Mouse (Mus musculus) ES-E14 (cell line): ENCODE measurements at regions not wholly inside any gene's neighbourhood (a gene's known extent, or its start where the extent isn't known, plus 50 kb on each side); places are given as distances from the start of the nearest gene placed in this dataset.

Source experiments
- DNase-seq: peaks from one replicate; pipeline ENCODE4 v3.0.0-alpha.2; 2013; ENCODE audit warnings: low read depth, low spot score
- H3K27ac ChIP-seq: 2 replicates; pipeline ENCODE4 v1.5.1; 2012; ENCODE audit warnings: low read depth, mild to moderate bottlenecking, low read length, moderate library complexity, mixed read lengths; ENCODE audit not compliant: poor library complexity, insufficient read depth, severe bottlenecking
- H3K36me3 ChIP-seq: 2 replicates; pipeline ENCODE4 v1.6.1; 2012; ENCODE audit warnings: mild to moderate bottlenecking, low read length, moderate library complexity, mixed read lengths; ENCODE audit not compliant: control insufficient read depth, poor library complexity, insufficient read depth, severe bottlenecking
- H3K4me1 ChIP-seq, 2 experiments: fragments of 150-350 bp in 1 of 2; sonication (generic) in 1 of 2; 2 replicates each; pipeline ENCODE4 v1.6.1; 2012; ENCODE audit warnings: low read length in 2 of 2, mild to moderate bottlenecking in 1 of 2, mixed read lengths in 1 of 2; ENCODE audit not compliant: control insufficient read depth in 2 of 2, insufficient read depth in 2 of 2, poor library complexity in 1 of 2
- H3K4me3 ChIP-seq, 2 experiments: fragments of 150-350 bp in 1 of 2; sonication (generic) in 1 of 2; 2 replicates each; pipeline ENCODE4 v1.5.1; 2012; ENCODE audit warnings: low read length in 2 of 2, low read depth in 1 of 2, mild to moderate bottlenecking in 1 of 2, mixed read lengths in 1 of 2; ENCODE audit not compliant: insufficient read depth in 1 of 2, poor library complexity in 1 of 2, severe bottlenecking in 1 of 2
- H3K9ac ChIP-seq: 2 replicates; pipeline ENCODE4 v1.6.1; 2012; ENCODE audit warnings: low read depth, mild to moderate bottlenecking, low read length, mixed read lengths; ENCODE audit not compliant: poor library complexity, insufficient read depth, severe bottlenecking
- H3K9me3 ChIP-seq: fragments of 150-350 bp; sonication (generic); 2 replicates; pipeline ENCODE4 v1.6.1; 2012; ENCODE audit warnings: low read depth, mild to moderate bottlenecking, low read length; ENCODE audit not compliant: control insufficient read depth, insufficient read depth
- CHD2 ChIP-seq: IDR thresholded peaks from 2 replicates; pipeline ENCODE4 v1.6.1; 2014; ENCODE audit warnings: mild to moderate bottlenecking, low read depth, low read length, inconsistent platforms
- HCFC1 ChIP-seq: IDR thresholded peaks from 2 replicates; pipeline ENCODE4 v1.6.1; 2012; ENCODE audit warnings: low read length, inconsistent platforms, borderline replicate concordance; ENCODE audit not compliant: insufficient read depth
- MAFK ChIP-seq: IDR thresholded peaks from 2 replicates; pipeline ENCODE4 v1.6.1; 2014; ENCODE audit warnings: mild to moderate bottlenecking, low read depth, low read length, inconsistent platforms; ENCODE audit not compliant: insufficient read depth
- ZC3H11A ChIP-seq: IDR thresholded peaks from 2 replicates; pipeline ENCODE4 v1.6.1; 2012; ENCODE audit warnings: low read depth, mild to moderate bottlenecking, inconsistent platforms, low read length, borderline replicate concordance
- ZNF384 ChIP-seq: IDR thresholded peaks from 2 replicates; pipeline ENCODE4 v1.6.1; 2012; ENCODE audit warnings: low read depth, low read length, inconsistent platforms
- in situ Hi-C, 2 experiments: fragments of 600-800 bp; cut with MboI; formaldehyde crosslinking; loops; one replicate each; pipeline ENCODE4 v1.15.1; 2025; ENCODE audit warnings: low sequenced_read_pairs in 2 of 2, inconsistent platforms in 1 of 2; ENCODE audit not compliant: unreplicated experiment in 2 of 2

GRCm38 (mm10) chr4:152663069-152663468, 185.4 kb upstream of the Kcnab2 start:
- Histone ChIP-seq H3K9ac (no peak overlapping the region), H3K4me1 (no peaks in the 10 kb centered on the region), H3K36me3 (no peaks in the 10 kb centered on the region), H3K27ac (no peak overlapping the region), H3K4me3 (no peak overlapping the region), H3K9me3 (no peaks in the 10 kb centered on the region)
- TF ChIP-seq HCFC1 (no peak), MAFK (no peak), ZC3H11A (no peak), ZNF384 (no peak), CHD2 (no peak)
- in situ Hi-C loops = no loop called here
- DNase-seq = peak; percentile 45

- H3K27ac ChIP-seq = no peak overlapping the region
- H3K9me3 ChIP-seq = no peaks in the 10 kb centered on the region
- no peaks in the 10 kb centered on the region for H3K4me1 ChIP-seq
- H3K4me3 ChIP-seq = no peak overlapping the region
- H3K36me3 ChIP-seq = no peaks in the 10 kb centered on the region
- DNase-seq = no peak
- TF ChIP-seq ZNF384 (no peak), CHD2 (no peak), ZC3H11A (no peak)
- in situ Hi-C loops = no loop called here
- H3K9ac ChIP-seq = no peak overlapping the region
These were observed 184.8 kb upstream of the Kcnab2 start for GRCm38 (mm10) chr4:152662439-152662838.

- Histone ChIP-seq H3K27ac (no peak overlapping the region), H3K9me3 (no peaks in the 10 kb centered on the region), H3K9ac (peak overlapping the region; percentile 26; the same call in 1 of the 2 replicates), H3K4me1 (peaks cover 0 to 2% of the 10 kb centered on the region in 2 experiments; a peak in 1 of 4 replicates), H3K4me3 (peak overlapping the region; percentile 7 to 40; a peak in 2 of 4 replicates), H3K36me3 (no peaks in the 10 kb centered on the region)
- peak; percentile 35 for DNase-seq
- peak; percentile 50; the same call in 1 of the 2 replicates for TF ChIP-seq CHD2
- no peak for TF ChIP-seq ZC3H11A
- no peak for TF ChIP-seq MAFK
- no peak for TF ChIP-seq ZNF384
- TF ChIP-seq HCFC1 = no peak
- in situ Hi-C loops = no loop called here
These were observed 172.5 kb upstream of the Kcnab2 start for GRCm38 (mm10) chr4:152650198-152650597.

- Histone ChIP-seq H3K27ac (no peak overlapping the region), H3K9me3 (no peaks in the 10 kb centered on the region), H3K9ac (no peak overlapping the region), H3K4me3 (no peak overlapping the region), H3K4me1 (peaks cover 0 to 2% of the 10 kb centered on the region in 2 experiments; a peak in 1 of 4 replicates), H3K36me3 (no peaks in the 10 kb centered on the region)
- in situ Hi-C loops = no loop called here
- DNase-seq = peak; percentile 56
- TF ChIP-seq MAFK = no peak
- TF ChIP-seq HCFC1 = no peak
These were observed 169.9 kb upstream of the Kcnab2 start for GRCm38 (mm10) chr4:152647620-152648019.

- DNase-seq = no peak
- H3K9me3 ChIP-seq = no peaks in the 10 kb centered on the region
- H3K27ac ChIP-seq = no peak overlapping the region
- TF ChIP-seq HCFC1 (no peak), ZNF384 (no peak), MAFK (no peak), CHD2 (no peak), ZC3H11A (no peak)
- peaks cover 0 to 2% of the 10 kb centered on the region in 2 experiments; a peak in 1 of 4 replicates for H3K4me1 ChIP-seq
- in situ Hi-C loops = no loop called here
- H3K9ac ChIP-seq = no peak overlapping the region
- no peak overlapping the region for H3K4me3 ChIP-seq
- no peaks in the 10 kb centered on the region for H3K36me3 ChIP-seq
These were observed 169.4 kb upstream of the Kcnab2 start for GRCm38 (mm10) chr4:152647084-152647483.
